Mouse (Mus musculus): ENCODE data around the gene Ypel5.

DNA sequence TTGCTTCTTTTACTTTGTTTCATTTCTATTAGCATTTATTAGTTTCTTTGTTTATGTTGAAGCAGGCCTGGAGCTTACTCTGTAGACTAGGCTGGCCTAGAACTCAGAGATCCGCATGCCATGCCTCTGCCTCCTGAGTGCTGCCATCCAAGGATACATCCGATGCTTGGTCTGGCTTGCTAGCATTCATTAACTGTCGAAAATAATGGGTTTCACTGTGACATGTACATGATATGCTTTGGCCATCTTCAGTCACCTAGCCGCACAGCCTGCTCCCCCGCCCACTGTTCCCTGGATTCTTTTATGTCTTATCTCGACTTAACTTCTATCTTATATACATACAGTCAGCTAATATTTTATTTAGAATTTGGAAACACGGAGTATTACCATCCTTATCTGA, 60.8 kb downstream of the Ypel5 start:
- no peak for TF ChIP-seq POLR2A (IDR thresholded peaks at IDR 0.05; ENCODE audit: insufficient read depth, low read depth, low read length)
- no peak for TF ChIP-seq CTCF (IDR thresholded peaks at IDR 0.05)
